Mouse (Mus musculus) heart, adult 2 months (tissue): ENCODE data around the gene Myo6. TPM values are rescaled to one million over a fixed set of nuclear protein-coding genes. Genes with fewer than 3 reads are reported as not detected.

Source experiments
- DNase-seq, 2 experiments: peaks; one replicate each; pipeline ENCODE4 v3.0.0; 2021
- H3K27ac ChIP-seq: fragments of 200-600 bp; 2 replicates; pipeline ENCODE4 v1.8.1; 2022
- H3K27me3 ChIP-seq: fragments of 200-500 bp; 2 replicates; pipeline ENCODE4 v1.6.1; 2012; ENCODE audit warnings: mild to moderate bottlenecking, low read length, inconsistent platforms, mixed read lengths; ENCODE audit not compliant: control insufficient read depth, insufficient read depth
- H3K36me3 ChIP-seq: fragments of 200-500 bp; 2 replicates; pipeline ENCODE4 v1.6.1; 2012; ENCODE audit warnings: low read length, inconsistent platforms; ENCODE audit not compliant: control insufficient read depth, insufficient read depth
- H3K4me1 ChIP-seq: fragments of 200-500 bp; 2 replicates; pipeline ENCODE4 v1.6.1; 2011; ENCODE audit warnings: low read length; ENCODE audit not compliant: control insufficient read depth, insufficient read depth
- H3K4me3 ChIP-seq: fragments of 200-600 bp; 2 replicates; pipeline ENCODE4 v1.8.1; 2022
- H3K79me2 ChIP-seq: fragments of 200-500 bp; replicated peaks from 2 replicates; pipeline ENCODE4 v1.6.1; 2012; ENCODE audit warnings: mild to moderate bottlenecking, inconsistent platforms, low read length, moderate library complexity, mixed read lengths; ENCODE audit not compliant: control insufficient read depth, insufficient read depth
- H3K9ac ChIP-seq: fragments of 200-500 bp; 2 replicates; pipeline ENCODE4 v1.6.1; 2012; ENCODE audit warnings: low read depth, mild to moderate bottlenecking, control low read depth, inconsistent platforms, low read length, mixed read lengths
- CTCF ChIP-seq: fragments of 200-600 bp; IDR thresholded peaks from 2 replicates; pipeline ENCODE4 v1.8.1; 2022; ENCODE audit warnings: antibody characterized with exemption, mild to moderate bottlenecking, moderate library complexity
- EP300 ChIP-seq: fragments of 200-500 bp; IDR thresholded peaks from 2 replicates; pipeline ENCODE4 v1.6.1; 2011; ENCODE audit warnings: low read depth, low read length, control low read depth; ENCODE audit not compliant: insufficient read depth
- POLR2A ChIP-seq: fragments of 200-500 bp; IDR thresholded peaks from 2 replicates; pipeline ENCODE4 v1.6.1; 2011; ENCODE audit warnings: mild to moderate bottlenecking, low read depth, low read length, control low read depth; ENCODE audit not compliant: insufficient read depth
- WGBS: fragments of 180-500 bp; shearing (Covaris S2); methylation state at CpG from one replicate; pipeline ENCODE4 v1.1.7; 2018; 5-methylcytosine and 5-hydroxymethylcytosine counted together
- intact Hi-C: fragments of 180-260 bp; cut with DNase I; formaldehyde crosslinking; loops from one replicate; pipeline ENCODE4 v1.15.1; 2025
- polyA plus RNA-seq: library from polyadenylated mRNA; depleted of rRNA; stranded (reverse); fragments of >200 nt; gene quantifications from 2 replicates; pipeline ENCODE4 v1.2.3, GENCODE M21; 2012
- total RNA-seq, 2 experiments: library from RNA; stranded (reverse); gene quantifications; 2 replicates each; pipeline ENCODE4 v1.2.3; 2021

Gene Myo6
- total and polyA plus RNA-seq, 3 experiments = 6.4 to 11.4 (median 10.5) TPM

- DNase-seq = no peak
- H3K27ac ChIP-seq = peak overlapping the region; percentile 96
- H3K79me2 ChIP-seq = peaks cover 3% of the 10 kb centered on the region; the same call in 1 of the 2 replicates
- intact Hi-C loops = loop anchor here (5.0 to 10.0 kb wide), 2 partner anchors 71 to 202 kb away; no protein-coding TSS in a partner anchor
- H3K4me3 ChIP-seq = peak overlapping the region; percentile 67
- H3K27me3 ChIP-seq = no peaks in the 10 kb centered on the region
- WGBS = 33% methylated on average over 6 of the region's 6 CpGs
- H3K9ac ChIP-seq = no peak overlapping the region
- TF ChIP-seq CTCF (no peak), EP300 (no peak), POLR2A (no peak)
- peaks cover 1% of the 10 kb centered on the region for H3K4me1 ChIP-seq
- no peaks in the 10 kb centered on the region; the same call in 1 of the 2 replicates for H3K36me3 ChIP-seq
These were observed 1.6 kb downstream of the Myo6 start for GRCm38 (mm10) chr9:80166425-80166824.

DNA sequence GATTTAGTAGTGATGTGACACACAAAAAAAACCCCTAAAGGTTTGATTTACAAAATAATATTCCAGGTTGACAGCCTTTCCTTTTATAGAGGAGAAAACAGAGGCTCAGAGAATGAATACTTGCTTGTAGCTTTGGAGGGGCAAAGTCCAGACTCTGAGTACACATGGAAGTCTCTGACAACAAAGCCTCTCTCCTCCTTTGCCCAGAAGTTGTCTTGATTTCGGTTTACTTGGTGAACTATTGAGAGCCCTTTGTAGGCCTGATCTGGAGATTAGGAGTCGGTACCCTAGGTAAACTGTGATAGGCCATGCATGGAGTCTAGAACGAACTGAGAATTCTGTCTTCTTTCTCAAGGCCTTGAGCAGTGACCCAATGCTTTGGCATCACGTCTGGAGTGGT lies 2.3 kb downstream of the Myo6 start:
- Histone ChIP-seq H3K9ac (no peak overlapping the region), H3K27ac (peak overlapping the region; percentile 53), H3K27me3 (no peaks in the 10 kb centered on the region), H3K4me3 (no peak overlapping the region), H3K79me2 (peaks cover 7% of the 10 kb centered on the region), H3K36me3 (no peaks in the 10 kb centered on the region; the same call in none of the 2 replicates), H3K4me1 (peaks cover 1% of the 10 kb centered on the region)
- TF ChIP-seq CTCF (no peak), POLR2A (no peak)
- WGBS = 67% methylated on average over 4 of the region's 4 CpGs
- DNase-seq = no peak
- intact Hi-C loops = loop anchor here (5.0 to 10.0 kb wide), 2 partner anchors 70 to 202 kb away; no protein-coding TSS in a partner anchor

GRCm38 (mm10) chr9:80169551-80169950 lies 4.7 kb downstream of the Myo6 start:
- H3K27ac ChIP-seq = no peak overlapping the region
- no peak overlapping the region for H3K4me3 ChIP-seq
- 78% methylated on average over 9 of the region's 9 CpGs for WGBS
- H3K27me3 ChIP-seq = no peaks in the 10 kb centered on the region
- H3K4me1 ChIP-seq = peaks cover 4% of the 10 kb centered on the region; the same call in 1 of the 2 replicates
- H3K9ac ChIP-seq = no peak overlapping the region
- peaks cover 2% of the 10 kb centered on the region for H3K36me3 ChIP-seq
- DNase-seq = no peak
- intact Hi-C loops = loop anchor here (5.0 to 10.0 kb wide), 2 partner anchors 68 to 205 kb away; no protein-coding TSS in a partner anchor
- peaks cover 7% of the 10 kb centered on the region for H3K79me2 ChIP-seq
- TF ChIP-seq POLR2A = no peak
- no peak for TF ChIP-seq EP300
- no peak for TF ChIP-seq CTCF

GRCm38 (mm10) chr9:80171241-80171640 lies 6.4 kb downstream of the Myo6 start:
- Histone ChIP-seq H3K79me2 (peaks cover 7% of the 10 kb centered on the region), H3K4me1 (peaks cover 3% of the 10 kb centered on the region; the same call in 1 of the 2 replicates), H3K27ac (no peak overlapping the region), H3K4me3 (no peak overlapping the region), H3K9ac (no peak overlapping the region), H3K27me3 (no peaks in the 10 kb centered on the region), H3K36me3 (peaks cover 3% of the 10 kb centered on the region)
- no peak for DNase-seq
- TF ChIP-seq EP300 (no peak), POLR2A (no peak)
- intact Hi-C loops = loop anchor here (5.0 kb wide), 1 partner anchor 41 kb away; no protein-coding TSS in a partner anchor

DNA sequence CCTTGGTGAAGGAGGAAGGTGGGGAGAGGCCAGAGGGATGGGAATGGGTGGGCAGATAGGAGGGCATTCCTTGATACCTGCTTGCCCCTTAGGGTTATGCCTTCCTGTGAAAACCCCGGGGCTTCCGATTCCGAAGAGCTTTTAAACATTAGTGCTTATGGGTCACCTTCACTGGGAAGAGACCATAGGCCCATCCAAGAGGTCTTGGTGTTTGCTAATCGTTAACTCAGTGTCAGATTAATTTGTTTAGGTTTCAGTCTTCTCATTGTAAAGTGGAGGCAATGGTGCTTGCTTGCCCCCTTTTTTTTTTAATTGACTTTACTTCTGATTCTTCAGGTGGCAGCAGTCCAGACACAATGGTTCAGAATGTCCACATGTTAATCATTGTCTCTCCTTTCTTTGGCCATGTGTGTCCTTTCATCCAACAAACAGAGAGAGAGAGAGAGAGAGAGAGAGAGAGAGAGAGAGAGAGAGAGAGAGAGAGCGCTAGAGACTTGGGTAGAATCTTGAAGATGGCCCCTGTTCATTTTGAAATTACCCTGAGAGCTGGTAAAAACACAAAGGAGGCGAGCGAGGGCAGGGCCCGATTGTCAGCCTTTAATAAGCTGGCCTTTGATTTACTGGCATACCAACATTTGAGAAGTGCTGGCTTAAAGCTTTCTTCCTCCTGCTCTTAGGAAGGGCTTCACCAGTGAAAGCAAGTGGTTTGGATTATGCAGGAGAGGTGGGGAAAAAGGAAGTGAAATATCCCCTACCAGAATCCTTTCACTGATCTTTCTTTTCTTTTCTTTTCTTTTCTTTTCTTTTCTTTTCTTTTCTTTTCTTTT lies 7.8 kb downstream of the Myo6 start:
- WGBS = 80% methylated on average over 8 of the region's 8 CpGs
- intact Hi-C loops = loop anchor here (5.0 kb wide), 1 partner anchor 40 kb away; no protein-coding TSS in a partner anchor

DNA sequence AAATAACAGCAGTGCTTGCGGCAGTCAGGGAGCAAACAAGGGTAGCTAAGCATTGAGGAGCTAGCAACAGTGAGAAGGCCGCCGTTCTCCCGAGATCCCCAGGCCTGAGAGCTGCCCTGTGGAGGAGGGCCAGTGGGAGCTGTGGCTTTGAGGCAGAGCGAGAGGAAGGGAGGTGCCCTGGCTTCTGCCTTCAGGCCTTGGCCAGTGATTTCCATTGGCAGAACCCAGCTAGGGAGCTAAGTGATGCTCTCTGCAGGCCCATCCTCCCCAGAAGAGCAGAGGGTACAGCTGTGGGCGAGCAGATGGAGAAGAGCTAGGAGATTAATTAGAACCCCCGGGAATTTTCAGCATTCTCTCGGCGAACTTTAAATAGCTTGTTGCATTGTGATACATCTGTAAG lies 8.8 kb downstream of the Myo6 start:
- intact Hi-C loops = loop anchor here (5.0 kb wide), 1 partner anchor 39 kb away; no protein-coding TSS in a partner anchor
- Histone ChIP-seq H3K36me3 (peaks cover 3% of the 10 kb centered on the region), H3K4me1 (peaks cover 7% of the 10 kb centered on the region), H3K27ac (peak overlapping the region; percentile 63), H3K4me3 (no peak overlapping the region), H3K9ac (no peak overlapping the region), H3K27me3 (no peaks in the 10 kb centered on the region), H3K79me2 (peaks cover 7% of the 10 kb centered on the region)
- no peak for TF ChIP-seq POLR2A
- TF ChIP-seq CTCF = no peak
- TF ChIP-seq EP300 = no peak
- 35% methylated on average over 9 of the region's 9 CpGs for WGBS
- DNase-seq = peak; percentile 72

More for the DNA sequence above, 7.8 kb downstream of the Myo6 start:
- Histone ChIP-seq H3K27me3 (no peaks in the 10 kb centered on the region), H3K4me1 (peaks cover 7% of the 10 kb centered on the region), H3K36me3 (peaks cover 3% of the 10 kb centered on the region), H3K9ac (no peak overlapping the region), H3K4me3 (no peak overlapping the region), H3K79me2 (peaks cover 7% of the 10 kb centered on the region), H3K27ac (peak overlapping the region; percentile 33; the same call in 1 of the 2 replicates)
- TF ChIP-seq EP300 = no peak
- TF ChIP-seq POLR2A = no peak
- TF ChIP-seq CTCF = no peak
- no peak for DNase-seq
